Mouse (Mus musculus): ENCODE measurements at regions not wholly inside any gene's neighbourhood (a gene's known extent, or its start where the extent isn't known, plus 50 kb on each side); places are given as distances from the start of the nearest gene placed in this dataset.

GRCm38 (mm10) chr13:53704104-53704503, 231.2 kb upstream of the Msx2 start:
- no peaks in the 10 kb centered on the region for H3K27me3 ChIP-seq (ENCODE audit: control insufficient read depth, insufficient read depth, insufficient read length)
- H3K4me2 ChIP-seq (ENCODE audit: low read depth), result no peak overlapping the region
- TF ChIP-seq TCF12 (IDR thresholded peaks at IDR 0.05; ENCODE audit: insufficient read depth, poor library complexity, severe bottlenecking), result no peak
- TF ChIP-seq MYOD1 (IDR thresholded peaks at IDR 0.05; ENCODE audit: control insufficient read depth in 1 of 3, insufficient read length in 2 of 3, low read depth in 2 of 3), result no peak
- no peaks in the 10 kb centered on the region for H3K79me2 ChIP-seq (ENCODE audit: control insufficient read depth, insufficient read depth)
- no peaks in the 10 kb centered on the region for H3K36me3 ChIP-seq (ENCODE audit: control insufficient read depth, insufficient read depth)
- H3ac ChIP-seq (ENCODE audit: control insufficient read depth, insufficient read length), result no peak overlapping the region
- H3K4me3 ChIP-seq, result no peak overlapping the region

GRCm38 (mm10) chr13:53700236-53700635, 227.4 kb upstream of the Msx2 start:
- no peak for TF ChIP-seq SRF (IDR thresholded peaks at IDR 0.05; ENCODE audit: control insufficient read depth, insufficient read length, low read depth)
- TF ChIP-seq REST (IDR thresholded peaks at IDR 0.05; ENCODE audit: insufficient read depth, insufficient read length), result no peak
- no peak for TF ChIP-seq MYOG (IDR thresholded peaks at IDR 0.05; ENCODE audit: control insufficient read depth in 1 of 3, insufficient read depth in 1 of 3, insufficient read length in 2 of 3, low read depth in 2 of 3)
- TF ChIP-seq USF1 (IDR thresholded peaks at IDR 0.05; ENCODE audit: low read depth), result no peak
- TF ChIP-seq MYOD1 (IDR thresholded peaks at IDR 0.05; ENCODE audit: control insufficient read depth in 1 of 3, insufficient read length in 2 of 3, low read depth in 2 of 3), result no peak
- TF ChIP-seq POLR2AphosphoS2 (IDR thresholded peaks at IDR 0.05; ENCODE audit: insufficient read length, low read depth), result no peak
- no peak for TF ChIP-seq CEBPB (IDR thresholded peaks at IDR 0.05; ENCODE audit: insufficient read depth, poor library complexity, severe bottlenecking)
- TF ChIP-seq TCF12 (IDR thresholded peaks at IDR 0.05; ENCODE audit: insufficient read depth, poor library complexity, severe bottlenecking), result no peak
- no peak for TF ChIP-seq MAX (IDR thresholded peaks at IDR 0.05; ENCODE audit: low read depth)
- no peak for TF ChIP-seq POLR2A (IDR thresholded peaks at IDR 0.05; ENCODE audit: insufficient read length, low read depth)
- no peak for TF ChIP-seq E2F4 (IDR thresholded peaks at IDR 0.05; ENCODE audit: insufficient read depth)
- no peak for TF ChIP-seq TCF3 (IDR thresholded peaks at IDR 0.05; ENCODE audit: insufficient read length, low read depth)
- H3K79me2 ChIP-seq (ENCODE audit: control insufficient read depth, insufficient read depth), result no peaks in the 10 kb centered on the region
- H3K36me3 ChIP-seq (ENCODE audit: control insufficient read depth, insufficient read depth), result no peaks in the 10 kb centered on the region
- H3K27me3 ChIP-seq (ENCODE audit: control insufficient read depth, insufficient read depth, insufficient read length), result no peaks in the 10 kb centered on the region
- no peak overlapping the region for H3ac ChIP-seq (ENCODE audit: control insufficient read depth, insufficient read length)
- H3K4me2 ChIP-seq (ENCODE audit: low read depth), result no peak overlapping the region
- no peak overlapping the region for H3K4me3 ChIP-seq

GRCm38 (mm10) chr13:53697954-53698353, 225.1 kb upstream of the Msx2 start:
- Histone ChIP-seq H3K27me3 (ENCODE audit: control insufficient read depth, insufficient read depth, insufficient read length) (no peaks in the 10 kb centered on the region), H3ac (ENCODE audit: control insufficient read depth, insufficient read length) (no peak overlapping the region), H3K4me3 (no peak overlapping the region), H3K4me2 (ENCODE audit: low read depth) (no peak overlapping the region), H3K79me2 (ENCODE audit: control insufficient read depth, insufficient read depth) (no peaks in the 10 kb centered on the region), H3K36me3 (ENCODE audit: control insufficient read depth, insufficient read depth) (no peaks in the 10 kb centered on the region)
- no peak for TF ChIP-seq MYOG (IDR thresholded peaks at IDR 0.05; ENCODE audit: control insufficient read depth in 1 of 3, insufficient read depth in 1 of 3, insufficient read length in 2 of 3, low read depth in 2 of 3)
- TF ChIP-seq CEBPB (IDR thresholded peaks at IDR 0.05; ENCODE audit: insufficient read depth, poor library complexity, severe bottlenecking), result no peak
- TF ChIP-seq TCF3 (IDR thresholded peaks at IDR 0.05; ENCODE audit: insufficient read length, low read depth), result no peak
- TF ChIP-seq REST (IDR thresholded peaks at IDR 0.05; ENCODE audit: insufficient read depth, insufficient read length), result no peak
- no peak for TF ChIP-seq SRF (IDR thresholded peaks at IDR 0.05; ENCODE audit: control insufficient read depth, insufficient read length, low read depth)
- TF ChIP-seq MYOD1 (IDR thresholded peaks at IDR 0.05; ENCODE audit: control insufficient read depth in 1 of 3, insufficient read length in 2 of 3, low read depth in 2 of 3), result no peak
- TF ChIP-seq POLR2A (IDR thresholded peaks at IDR 0.05; ENCODE audit: insufficient read length, low read depth), result no peak

GRCm38 (mm10) chr13:53695385-53695784, 222.5 kb upstream of the Msx2 start:
- Histone ChIP-seq H3ac (ENCODE audit: control insufficient read depth, insufficient read length) (no peak overlapping the region), H3K79me2 (ENCODE audit: control insufficient read depth, insufficient read depth) (no peaks in the 10 kb centered on the region), H3K4me2 (ENCODE audit: low read depth) (no peak overlapping the region), H3K27me3 (ENCODE audit: control insufficient read depth, insufficient read depth, insufficient read length) (peaks cover 7% of the 10 kb centered on the region), H3K36me3 (ENCODE audit: control insufficient read depth, insufficient read depth) (no peaks in the 10 kb centered on the region), H3K4me3 (no peak overlapping the region)
- TF ChIP-seq REST (IDR thresholded peaks at IDR 0.05; ENCODE audit: insufficient read depth, insufficient read length) (no peak), USF1 (IDR thresholded peaks at IDR 0.05; ENCODE audit: low read depth) (no peak), MYOG (IDR thresholded peaks at IDR 0.05; ENCODE audit: control insufficient read depth in 1 of 3, insufficient read depth in 1 of 3, insufficient read length in 2 of 3, low read depth in 2 of 3) (no peak), E2F4 (IDR thresholded peaks at IDR 0.05; ENCODE audit: insufficient read depth) (no peak)

- H3ac ChIP-seq (ENCODE audit: control insufficient read depth, insufficient read length), result no peak overlapping the region
- H3K79me2 ChIP-seq (ENCODE audit: control insufficient read depth, insufficient read depth), result no peaks in the 10 kb centered on the region
- H3K27me3 ChIP-seq (ENCODE audit: control insufficient read depth, insufficient read depth, insufficient read length), result peaks cover 7% of the 10 kb centered on the region
- no peaks in the 10 kb centered on the region for H3K36me3 ChIP-seq (ENCODE audit: control insufficient read depth, insufficient read depth)
- no peak overlapping the region for H3K4me3 ChIP-seq
- TF ChIP-seq MAX (IDR thresholded peaks at IDR 0.05; ENCODE audit: low read depth), result no peak
- no peak for TF ChIP-seq MYOG (IDR thresholded peaks at IDR 0.05; ENCODE audit: control insufficient read depth in 1 of 3, insufficient read depth in 1 of 3, insufficient read length in 2 of 3, low read depth in 2 of 3)
- TF ChIP-seq E2F4 (IDR thresholded peaks at IDR 0.05; ENCODE audit: insufficient read depth), result no peak
- TF ChIP-seq POLR2AphosphoS2 (IDR thresholded peaks at IDR 0.05; ENCODE audit: insufficient read length, low read depth), result no peak
- no peak for TF ChIP-seq USF1 (IDR thresholded peaks at IDR 0.05; ENCODE audit: low read depth)
- no peak for TF ChIP-seq REST (IDR thresholded peaks at IDR 0.05; ENCODE audit: insufficient read depth, insufficient read length)
- no peak for TF ChIP-seq MYOD1 (IDR thresholded peaks at IDR 0.05; ENCODE audit: control insufficient read depth in 1 of 3, insufficient read length in 2 of 3, low read depth in 2 of 3)
- TF ChIP-seq TCF3 (IDR thresholded peaks at IDR 0.05; ENCODE audit: insufficient read length, low read depth), result no peak
- no peak for TF ChIP-seq SRF (IDR thresholded peaks at IDR 0.05; ENCODE audit: control insufficient read depth, insufficient read length, low read depth)
- no peak for TF ChIP-seq TCF12 (IDR thresholded peaks at IDR 0.05; ENCODE audit: insufficient read depth, poor library complexity, severe bottlenecking)
- TF ChIP-seq POLR2A (IDR thresholded peaks at IDR 0.05; ENCODE audit: insufficient read length, low read depth), result no peak
- no peak for TF ChIP-seq CEBPB (IDR thresholded peaks at IDR 0.05; ENCODE audit: insufficient read depth, poor library complexity, severe bottlenecking)
- peak overlapping the region; percentile 37 for H3K4me2 ChIP-seq (ENCODE audit: low read depth)
These were observed 216.1 kb upstream of the Msx2 start for GRCm38 (mm10) chr13:53688934-53689333.

All from myocyte (in vitro differentiated cells).